Mouse (Mus musculus) kidney, postnatal 14 days (tissue): Measurements from ENCODE around the gene Pkdcc.

ENCODE experiments used
- DNase-seq: peaks from one replicate; pipeline ENCODE4 v3.0.0; 2022; ENCODE audit warnings: mixed read lengths

Pkdcc gene

DNA sequence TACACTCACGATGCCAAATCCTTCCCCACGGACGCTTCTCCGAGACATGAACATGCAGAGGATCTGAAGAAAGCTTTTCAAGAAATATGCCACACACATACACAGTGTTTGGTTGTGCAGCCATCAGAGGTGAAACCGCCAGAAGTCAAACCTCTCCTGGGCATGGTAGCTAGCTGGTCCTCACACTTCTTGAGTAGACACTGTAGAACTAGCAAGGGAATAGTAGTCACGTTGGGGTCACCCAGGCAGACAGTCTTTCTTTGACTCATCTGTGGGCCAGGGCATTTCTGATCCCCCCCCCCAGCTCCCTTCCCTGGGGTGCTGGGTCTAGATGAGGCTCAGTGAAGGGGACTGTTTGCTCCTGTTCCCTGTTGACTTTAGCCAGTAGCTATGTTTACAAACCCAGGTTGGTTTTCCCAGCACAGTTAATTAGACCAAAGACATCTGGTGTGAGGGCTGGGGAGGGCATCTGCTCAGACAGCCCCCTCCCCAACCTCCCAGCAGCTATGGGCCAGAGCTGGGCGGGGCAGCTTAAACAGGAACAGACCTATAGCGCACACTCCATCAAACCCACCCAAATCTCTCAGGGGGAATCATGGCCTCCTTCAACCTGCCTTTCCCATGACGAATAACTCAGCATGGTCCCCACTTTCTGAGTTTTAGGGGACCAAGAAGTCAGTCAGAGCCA, 1.7 kb upstream of the Pkdcc start:
- no peak for DNase-seq

DNA sequence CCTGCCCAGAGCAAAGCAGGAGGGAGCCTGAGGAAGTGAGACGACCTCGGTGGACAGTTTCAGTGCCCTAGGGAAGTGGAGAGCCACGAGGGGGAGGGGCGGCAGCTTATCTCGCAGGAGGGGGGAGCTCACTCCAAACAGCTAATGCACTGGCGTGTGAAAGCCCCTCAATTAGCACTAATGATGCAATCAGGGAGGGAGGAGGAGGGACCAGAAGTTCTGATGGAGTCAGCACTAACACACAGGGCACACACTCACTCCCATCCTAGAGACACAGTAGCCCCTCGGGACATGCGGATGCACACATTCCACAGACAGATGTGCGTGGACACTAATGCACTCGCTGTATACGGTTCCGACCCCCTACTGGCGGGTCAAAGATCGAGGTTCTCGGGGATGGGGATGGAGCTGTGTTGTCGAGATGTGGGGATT, 915 bp upstream of the Pkdcc start:
- DNase-seq: peak; percentile 87

DNA sequence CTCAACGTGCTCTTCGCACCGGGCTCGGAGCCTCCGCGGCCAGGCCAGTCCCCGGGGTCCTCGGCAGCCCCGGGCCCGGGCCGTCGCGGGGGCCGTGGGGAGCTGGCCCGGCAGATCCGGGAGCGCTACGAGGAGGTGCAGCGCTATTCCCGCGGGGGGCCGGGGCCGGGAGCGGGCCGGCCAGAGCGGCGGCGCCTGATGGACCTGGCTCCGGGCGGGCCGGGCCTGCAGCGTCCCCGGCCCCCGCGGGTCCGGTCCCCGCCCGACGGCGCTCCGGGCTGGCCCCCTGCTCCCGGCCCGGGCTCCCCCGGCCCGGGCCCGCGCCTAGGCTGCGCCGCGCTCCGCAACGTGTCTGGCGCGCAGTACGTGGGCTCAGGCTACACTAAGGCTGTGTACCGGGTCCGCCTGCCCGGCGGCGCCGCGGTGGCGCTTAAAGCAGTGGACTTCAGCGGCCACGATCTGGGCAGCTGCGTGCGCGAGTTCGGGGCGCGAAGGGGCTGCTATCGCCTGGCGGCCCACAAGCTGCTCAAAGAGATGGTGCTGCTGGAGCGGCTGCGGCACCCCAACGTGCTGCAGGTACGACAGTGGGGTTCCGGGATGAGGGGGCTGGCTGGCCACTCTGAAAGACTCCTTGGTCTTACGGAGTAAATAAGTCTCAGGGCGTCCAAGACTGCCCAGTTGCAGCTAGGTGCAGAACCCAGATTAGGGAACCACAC, 595 bp downstream of the Pkdcc start:
- DNase-seq: peak; percentile 58

DNA sequence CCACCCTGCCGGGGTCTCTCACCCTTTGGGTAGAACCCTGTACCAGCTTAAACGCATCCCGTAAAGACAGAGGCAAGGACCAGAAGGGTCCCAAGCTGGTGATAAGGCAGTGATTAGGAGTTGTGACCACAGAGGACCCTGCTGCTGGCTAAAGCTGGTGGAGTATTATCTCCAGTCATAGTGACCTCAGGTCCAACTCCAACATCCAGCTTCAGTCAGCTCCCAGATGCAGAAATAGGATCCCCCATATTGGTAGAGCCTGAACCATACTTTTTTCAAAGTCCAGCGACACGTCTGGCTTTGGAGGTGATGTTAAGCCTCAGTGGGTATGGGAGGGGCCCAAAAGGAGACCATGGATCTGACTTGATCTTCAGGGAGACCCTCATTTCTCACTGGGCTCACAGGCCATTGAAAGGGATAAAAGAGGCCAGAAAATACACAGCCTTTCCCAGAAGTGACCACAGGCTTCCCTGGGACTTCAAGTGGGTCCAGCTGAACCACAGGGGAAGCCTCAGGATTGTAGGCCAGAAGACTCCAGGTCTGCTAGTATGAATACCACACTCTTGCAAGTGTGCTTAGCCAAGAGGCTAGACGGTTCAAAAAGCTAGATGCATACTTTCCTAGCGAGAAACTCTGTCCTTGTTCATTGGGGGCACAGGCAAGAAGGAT, 1.3 kb downstream of the Pkdcc start:
- no peak for DNase-seq

DNA sequence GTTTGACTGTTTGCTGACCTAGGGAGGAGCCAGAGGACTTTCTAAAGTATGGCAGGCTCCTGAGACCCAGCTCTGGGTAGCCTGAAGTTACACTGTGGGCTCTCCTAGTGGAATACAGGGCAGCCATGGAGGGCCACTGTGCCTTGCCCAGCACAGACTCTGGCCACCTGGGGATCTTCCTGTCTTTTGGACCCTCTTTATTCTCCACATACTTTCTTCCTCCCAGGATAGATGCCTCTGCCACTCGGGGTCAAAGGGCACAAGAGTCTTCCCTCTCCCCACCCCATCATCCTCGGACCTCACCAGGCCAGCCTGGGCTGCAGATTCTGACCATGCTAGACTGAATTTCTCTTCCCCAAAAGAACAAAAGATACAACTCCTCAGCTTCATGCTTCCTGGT, 3.1 kb downstream of the Pkdcc start:
- no peak for DNase-seq

DNA sequence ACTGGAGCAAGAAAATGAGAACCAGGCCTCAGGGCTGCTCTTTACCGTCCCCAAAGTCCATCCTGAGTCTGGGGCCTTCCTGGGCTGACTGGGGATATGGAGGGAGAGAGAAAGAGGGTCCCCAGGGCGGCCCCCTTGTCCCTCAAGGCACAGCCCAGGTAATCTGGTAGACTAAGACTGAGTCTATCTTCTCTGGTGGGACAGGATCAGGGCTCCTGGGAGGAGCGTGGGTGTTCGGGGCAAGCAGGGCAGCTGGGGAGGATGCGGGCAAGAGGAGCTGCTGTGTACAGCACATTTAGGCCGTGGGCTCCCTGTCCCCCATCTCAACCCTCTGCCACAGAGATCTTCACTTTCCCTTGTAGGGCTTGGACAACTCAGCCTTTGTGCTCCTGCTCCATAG, 3.6 kb downstream of the Pkdcc start:
- DNase-seq: no peak

DNA sequence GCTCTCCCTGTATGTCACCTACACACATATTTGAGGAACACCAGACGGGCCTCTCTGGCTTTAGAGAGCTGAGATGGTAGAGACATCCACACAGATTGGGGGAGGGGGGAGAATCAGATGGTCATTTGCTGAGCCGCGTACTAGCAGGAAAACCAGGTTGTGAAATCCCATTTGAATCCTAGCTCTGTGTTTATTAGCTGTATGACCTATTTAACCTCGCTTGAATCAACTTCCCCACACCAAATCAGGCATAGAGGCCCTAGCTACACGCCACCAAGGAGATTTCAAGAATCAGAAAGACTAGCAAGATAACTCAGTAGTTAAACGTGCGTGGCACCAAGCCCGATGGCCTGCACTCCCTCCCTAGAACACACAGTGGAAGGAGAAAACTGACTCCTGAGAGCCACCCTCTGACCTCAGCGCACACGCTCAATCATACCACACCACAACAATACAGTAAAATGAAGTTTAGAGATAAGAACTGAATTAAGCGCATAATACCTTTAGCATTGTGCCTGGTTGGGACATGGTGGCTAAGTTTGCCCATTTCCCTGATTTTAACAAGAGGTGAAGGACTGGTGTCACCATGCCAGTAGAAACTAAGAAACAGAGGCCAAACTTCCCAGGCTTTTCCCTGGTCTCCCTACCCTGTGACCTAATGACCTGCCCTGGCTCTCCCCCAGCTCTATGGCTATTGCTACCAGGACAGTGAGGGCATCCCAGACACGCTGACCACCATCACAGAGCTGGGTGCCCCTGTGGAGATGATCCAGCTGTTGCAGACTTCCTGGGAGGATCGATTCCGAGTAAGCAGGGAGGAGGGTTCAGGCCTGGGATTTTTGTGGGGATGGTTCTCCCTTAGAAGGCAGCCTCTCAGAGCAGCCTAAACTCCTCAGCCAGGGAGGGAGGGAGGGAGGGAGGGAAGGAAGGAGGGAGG, 4.5 kb downstream of the Pkdcc start:
- peak; percentile 56 for DNase-seq

DNA sequence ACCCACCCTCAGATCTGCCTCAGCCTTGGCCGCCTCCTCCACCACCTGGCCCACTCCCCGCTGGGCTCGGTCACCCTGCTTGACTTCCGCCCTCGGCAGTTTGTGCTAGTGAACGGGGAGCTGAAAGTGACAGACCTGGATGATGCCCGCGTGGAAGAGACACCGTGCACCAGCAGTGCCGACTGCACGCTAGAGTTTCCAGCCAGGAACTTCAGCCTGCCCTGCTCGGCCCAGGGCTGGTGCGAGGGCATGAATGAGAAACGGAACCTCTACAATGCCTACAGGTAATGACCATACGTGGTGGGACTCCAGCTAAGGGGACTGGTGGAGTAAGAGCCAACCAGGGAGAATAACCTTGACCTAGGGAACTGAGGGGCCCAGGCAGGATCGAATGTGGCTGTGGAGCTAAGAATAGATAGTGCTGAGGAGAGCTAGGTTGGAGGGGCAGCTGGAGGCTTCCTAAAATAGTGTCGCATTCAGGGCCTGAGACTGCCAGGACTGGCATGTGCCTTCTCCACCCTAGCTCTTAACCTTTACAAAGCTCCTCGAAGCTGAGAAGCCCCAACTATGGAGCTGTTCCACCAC, 6.0 kb downstream of the Pkdcc start:
- DNase-seq: no peak

DNA sequence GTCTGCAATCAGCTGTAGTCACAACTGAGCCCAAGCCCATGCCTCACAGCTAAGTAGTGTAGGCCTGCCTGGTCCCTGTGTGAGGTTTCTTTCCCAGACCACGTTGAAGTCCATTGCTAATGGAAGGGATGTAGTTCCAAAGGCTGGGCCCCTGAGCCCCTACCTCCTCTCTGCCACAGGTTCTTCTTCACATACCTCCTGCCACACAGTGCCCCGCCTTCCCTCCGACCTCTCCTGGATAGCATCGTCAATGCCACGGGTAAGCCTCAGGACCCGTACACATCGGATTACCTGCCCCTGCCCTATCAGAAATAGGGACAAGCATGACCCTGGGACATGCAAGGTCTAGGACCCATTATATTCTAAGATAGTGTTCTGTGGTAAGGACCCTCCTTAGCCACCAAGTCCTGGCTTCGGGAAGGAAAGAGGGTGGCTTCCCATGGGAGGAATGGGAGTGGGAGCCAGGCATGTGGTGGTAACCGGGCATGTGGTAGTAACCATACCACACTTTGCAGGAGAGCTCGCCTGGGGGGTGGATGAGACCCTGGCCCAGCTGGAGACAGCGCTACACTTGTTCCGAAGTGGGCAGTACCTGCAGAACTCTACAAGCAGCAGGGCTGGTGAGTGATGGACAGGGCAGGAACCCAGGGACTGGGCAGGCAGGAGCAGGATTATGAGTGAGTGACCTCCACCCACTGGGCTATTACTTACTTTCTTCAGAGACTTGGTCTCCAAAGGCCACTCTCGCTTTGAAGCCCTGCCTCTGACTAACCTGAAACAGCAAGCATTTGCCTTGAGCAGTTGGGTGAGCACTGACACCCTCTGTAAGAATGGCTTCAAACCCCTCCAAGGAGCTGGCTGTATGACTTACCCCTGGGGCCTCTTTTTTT, 6.8 kb downstream of the Pkdcc start:
- no peak for DNase-seq

DNA sequence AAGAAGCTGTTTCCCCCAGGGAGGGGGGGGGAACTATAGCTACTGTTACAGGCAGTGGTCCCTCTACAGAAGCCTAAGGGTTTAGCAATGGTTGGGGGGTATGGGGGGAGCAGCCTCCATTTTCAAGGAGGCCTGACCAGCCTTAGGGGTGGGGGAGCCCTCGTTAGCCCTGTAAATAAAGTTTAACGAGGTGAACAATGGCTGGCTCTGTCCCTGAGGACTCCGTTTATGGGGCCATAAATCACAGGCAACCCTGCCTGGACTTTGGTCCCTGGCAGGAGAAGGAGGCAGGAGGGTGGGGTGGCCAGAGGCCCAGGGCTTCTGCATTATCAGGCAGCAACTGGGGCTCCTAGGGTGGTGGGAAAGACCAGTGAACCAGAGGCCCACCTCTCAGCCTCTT, 7.6 kb downstream of the Pkdcc start:
- DNase-seq: peak; percentile 84

DNA sequence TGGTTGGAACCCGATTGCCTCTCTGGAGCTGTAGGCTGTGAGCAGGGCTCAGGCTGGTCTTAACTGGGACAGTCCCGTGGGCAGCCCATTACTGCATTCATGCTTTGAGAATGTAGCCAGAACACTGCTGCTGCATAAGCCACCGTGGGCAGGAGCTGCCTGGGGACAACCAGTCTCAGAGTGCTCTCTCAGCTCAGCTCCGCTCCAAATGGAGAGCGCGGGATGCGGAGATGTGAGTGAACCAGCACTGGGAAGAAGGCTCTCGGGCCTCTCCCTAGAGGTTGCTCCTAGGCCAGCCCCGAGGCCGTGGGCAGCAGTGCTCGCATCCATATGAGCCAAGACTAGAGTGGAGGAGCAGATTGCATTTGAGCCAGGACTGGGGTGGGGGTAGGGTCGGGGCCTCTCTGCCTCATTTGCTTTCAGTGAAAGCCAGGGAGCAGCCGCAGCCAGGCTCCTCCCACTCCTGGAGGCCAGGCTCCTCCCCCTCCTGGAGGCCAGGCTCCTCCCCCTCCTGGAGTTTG, 9.4 kb downstream of the Pkdcc start:
- DNase-seq: peak; percentile 66

DNA sequence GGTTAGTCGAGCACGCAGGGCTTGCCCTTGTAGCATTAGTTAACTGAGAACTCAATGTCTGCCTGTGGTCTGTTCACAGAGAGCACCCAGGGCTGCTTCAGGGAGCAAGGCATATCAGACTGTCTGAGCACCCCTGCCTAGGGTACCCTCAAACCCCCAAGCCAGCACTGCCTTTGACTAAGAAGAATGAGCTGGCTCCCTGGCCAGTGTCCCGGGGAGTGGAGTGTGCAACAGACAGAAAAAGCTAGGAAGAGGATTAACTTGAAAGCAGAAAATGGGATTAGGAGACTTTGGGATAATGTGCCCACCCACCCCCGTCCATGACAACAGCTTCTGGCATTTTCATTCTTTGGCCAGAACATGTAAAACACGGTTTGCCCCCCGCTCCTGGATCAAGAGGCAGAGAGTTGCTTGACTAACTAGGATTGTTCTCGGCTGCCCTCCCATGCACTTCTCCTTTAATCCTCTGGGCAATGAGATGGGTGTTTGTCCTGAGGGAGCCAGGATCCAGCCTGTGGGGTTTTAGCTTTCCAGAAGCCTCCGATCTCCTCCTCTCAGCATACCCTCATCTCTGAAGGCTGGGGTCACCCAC, 11.4 kb downstream of the Pkdcc start:
- no peak for DNase-seq

DNA sequence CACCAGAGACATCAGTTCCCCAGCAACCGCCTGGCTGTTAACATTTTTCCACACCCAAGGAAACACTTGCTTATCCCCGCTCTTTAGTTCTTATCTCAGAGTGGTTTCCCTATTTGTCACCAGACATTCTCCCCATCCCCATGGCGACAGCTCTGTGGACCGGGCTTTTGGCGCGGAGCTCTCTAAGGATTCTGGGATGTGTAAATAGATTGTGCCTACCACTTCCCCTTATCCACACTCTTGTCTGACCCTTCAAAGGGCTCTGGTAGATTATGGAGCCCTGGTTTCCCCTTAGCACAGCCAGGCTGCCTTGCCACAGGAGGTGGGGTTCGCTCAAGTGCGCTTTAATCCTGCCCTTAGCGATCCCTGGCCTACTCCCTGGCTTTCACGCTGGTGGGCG, 16.3 kb downstream of the Pkdcc start:
- no peak for DNase-seq

DNA sequence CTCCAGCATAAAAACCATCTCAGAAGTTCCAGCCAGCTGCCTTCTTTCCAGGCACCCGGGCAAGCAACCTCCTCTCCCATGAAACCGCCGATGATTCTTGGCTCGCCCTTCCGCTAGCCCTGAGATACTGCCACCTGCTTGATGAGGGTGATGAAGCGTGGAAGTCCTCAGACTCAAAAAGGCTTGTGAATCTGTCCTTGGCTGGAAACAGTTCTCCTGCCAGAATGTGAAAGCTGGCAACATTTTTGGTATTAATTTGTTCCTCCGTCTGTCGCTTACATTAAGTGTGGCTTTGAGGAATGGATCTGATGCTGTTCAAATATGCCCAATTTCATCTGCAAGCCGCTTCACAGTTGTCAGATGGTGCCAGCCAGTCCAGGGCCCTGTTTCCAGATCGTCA, 20.1 kb downstream of the Pkdcc start:
- no peak for DNase-seq

DNA sequence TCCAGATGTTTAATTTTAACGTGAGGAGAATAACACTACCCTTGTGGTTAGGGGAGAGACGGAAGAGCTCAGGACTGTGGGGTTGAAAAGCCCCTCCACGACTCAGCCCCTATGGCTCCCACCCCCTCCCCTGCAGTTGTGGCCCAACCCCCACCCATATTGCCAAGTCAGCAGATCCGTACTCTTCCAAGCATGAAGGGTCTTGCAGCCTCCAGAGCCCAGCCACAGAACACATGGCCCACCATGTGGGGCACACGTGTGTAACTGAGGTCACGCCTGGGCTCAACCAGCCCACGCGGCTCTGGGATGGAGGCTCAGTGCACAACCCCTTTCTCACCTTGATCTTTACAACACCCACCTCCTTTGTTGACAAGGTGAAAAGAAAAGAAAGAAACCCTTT, 21.1 kb downstream of the Pkdcc start:
- DNase-seq: no peak

DNA sequence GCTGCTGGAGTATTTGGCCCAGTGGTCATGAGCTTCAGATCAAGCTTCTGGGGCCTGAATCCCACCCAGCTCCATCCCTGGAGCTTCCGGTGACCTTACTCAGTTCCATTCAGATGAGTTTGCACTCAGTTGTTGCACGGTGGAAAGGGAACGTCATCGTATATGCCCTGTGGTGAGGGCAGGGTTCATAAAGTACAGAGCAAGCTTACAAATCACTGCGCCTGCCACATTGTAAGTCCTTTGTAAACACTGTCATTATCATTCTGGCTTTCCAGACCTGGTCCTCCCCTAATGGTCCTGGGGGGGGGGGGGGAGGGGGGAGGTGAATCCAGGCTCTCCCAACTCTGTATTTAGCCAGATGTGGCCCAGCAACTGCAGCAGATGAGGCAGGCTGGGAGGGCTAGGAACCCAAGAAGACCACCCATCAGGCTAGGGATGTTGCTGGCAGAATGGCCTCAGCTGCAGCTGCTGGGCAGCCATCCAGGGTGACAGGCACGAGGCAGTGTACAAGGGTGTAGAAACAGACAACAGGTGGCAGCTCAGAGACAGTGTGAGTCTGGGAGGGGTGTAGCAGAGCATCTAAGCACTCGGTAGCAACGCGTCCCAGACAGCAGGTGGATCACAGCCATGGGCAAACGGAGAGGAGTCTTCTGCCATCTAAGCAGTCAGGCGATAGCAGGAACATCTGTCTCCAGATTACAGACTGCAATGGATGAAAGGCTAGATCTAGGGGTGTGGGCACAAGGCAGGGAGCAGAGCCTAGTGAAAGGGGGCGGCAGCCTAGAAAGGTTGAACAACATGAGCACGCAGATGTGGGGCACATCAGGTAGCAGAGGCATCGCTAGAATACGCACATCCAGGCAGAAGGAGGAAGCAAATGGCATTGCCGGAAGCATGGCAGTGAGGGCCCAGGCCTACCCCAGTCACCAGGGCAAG, 23.3 kb downstream of the Pkdcc start:
- DNase-seq: no peak

DNA sequence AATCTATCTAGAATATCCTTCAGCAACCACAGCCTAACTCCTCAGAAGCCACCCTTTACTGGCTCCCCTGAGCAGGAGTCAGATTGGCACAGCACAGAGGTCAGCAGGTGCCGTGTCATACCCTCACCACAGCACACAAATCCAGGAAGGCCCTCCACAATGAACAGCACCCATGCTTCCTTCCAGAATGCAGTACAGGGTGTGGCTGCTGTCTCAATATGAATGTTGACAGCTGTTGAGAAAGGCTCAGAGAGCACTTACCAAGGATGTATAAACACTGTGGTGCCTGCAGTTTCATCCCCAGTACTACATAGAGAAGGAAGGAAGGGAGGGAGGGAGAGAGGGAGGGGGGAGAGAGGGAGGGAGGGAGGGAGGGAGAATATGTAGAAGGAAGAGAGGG, 29.4 kb downstream of the Pkdcc start:
- DNase-seq: no peak

DNA sequence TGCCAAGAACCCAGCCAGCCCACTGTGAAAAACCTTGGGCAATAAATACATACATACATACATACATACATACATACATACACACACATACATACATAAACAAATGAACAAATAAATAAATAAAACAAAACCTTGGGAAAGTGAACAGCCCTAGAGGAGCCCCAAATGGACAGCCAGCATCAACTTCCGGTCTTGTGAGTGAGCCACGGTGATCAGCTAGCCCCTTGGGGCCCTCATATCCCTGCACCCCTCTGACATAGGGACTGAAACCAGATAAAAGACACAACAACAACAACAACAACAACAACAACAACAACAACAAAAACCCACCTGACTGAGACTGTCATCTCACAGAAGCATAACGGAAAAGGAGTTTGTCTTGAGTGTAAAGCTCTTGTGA, 30.4 kb downstream of the Pkdcc start:
- no peak for DNase-seq

DNA sequence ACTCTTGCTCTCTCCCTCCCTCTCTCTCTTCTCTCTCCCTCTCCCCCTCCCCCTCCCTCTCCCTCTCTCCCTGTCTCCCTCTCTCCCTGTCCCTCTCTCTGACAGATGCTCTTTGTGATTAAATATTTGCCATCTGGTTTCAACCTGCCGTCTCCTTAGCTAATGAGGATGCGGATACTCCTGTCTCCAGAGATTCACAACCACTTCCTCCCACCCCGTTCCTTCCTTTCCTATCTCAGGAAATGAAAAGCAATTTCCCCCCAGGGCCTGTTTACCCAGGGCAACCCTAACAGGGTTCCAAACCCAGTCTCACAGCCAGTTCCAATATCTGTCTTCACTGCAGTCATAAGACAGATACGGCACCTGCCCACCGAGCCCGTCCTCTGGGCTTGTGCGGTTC, 31.0 kb downstream of the Pkdcc start:
- no peak for DNase-seq

DNA sequence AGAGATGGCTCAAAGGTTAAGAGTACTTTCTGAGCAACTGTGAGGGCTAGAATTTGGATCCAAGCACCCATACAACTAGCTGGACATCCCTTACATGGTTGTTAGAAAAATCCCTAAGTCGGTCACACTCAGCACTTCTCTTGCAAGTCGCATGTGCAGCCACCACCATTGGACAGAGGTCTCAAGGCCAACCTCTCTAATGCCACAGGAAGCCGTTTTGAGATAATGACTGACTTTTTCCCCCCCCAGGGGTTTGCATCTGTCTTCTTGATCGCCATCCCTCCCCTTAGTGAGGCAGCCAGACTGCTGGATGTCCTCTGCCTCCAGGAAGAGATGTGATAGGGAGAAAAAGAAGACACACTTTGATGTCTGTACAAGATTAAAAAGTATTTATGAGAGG, 32.1 kb downstream of the Pkdcc start:
- DNase-seq: no peak
